Mouse (Mus musculus) cortical plate, adult 2 months (tissue): ENCODE results near the gene Cnnm3.

Experiments used
- CTCF ChIP-seq: fragments of 200-500 bp; IDR thresholded peaks from 2 replicates; pipeline ENCODE4 v1.5.1; 2011; ENCODE audit warnings: mild to moderate bottlenecking, control low read depth, low read length; ENCODE audit not compliant: insufficient read depth; ENCODE audit errors: extremely low read depth
- POLR2A ChIP-seq: fragments of 200-500 bp; IDR thresholded peaks from 2 replicates; pipeline ENCODE4 v1.6.1; 2011; ENCODE audit warnings: mild to moderate bottlenecking, low read length, control low read depth; ENCODE audit not compliant: insufficient read depth; ENCODE audit errors: extremely low read depth

DNA sequence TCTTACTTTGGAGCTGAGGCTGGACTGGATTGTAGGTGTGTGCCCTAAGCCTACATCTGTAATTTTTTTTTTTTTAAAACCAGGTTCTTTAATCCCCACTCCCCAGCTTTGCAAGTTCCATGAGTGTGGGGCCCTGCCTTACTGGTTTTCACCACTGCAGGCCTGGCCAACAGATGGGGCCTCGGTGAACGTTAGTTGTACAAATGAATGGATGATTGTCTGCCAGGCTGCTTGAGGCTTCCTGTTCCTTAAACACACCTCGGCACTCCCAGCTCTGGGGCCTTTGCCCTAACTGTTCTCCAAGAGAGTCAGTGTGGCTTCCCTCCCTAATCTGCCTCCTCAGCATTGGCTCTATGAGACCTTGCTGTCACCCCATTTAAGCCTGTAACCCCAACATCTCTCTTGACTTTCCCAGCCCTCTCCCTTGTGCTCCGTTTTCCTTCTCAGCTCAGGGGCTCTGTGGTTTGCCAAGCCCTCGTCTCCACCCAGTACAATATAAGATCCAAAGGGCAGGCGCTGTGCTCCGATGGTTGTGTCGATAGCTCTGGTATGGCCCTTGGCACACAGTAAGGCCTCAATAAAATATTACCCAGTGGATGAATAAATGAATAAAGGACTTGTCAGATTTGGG lies 36.1 kb upstream of the Cnnm3 start:
- TF ChIP-seq CTCF (no peak), POLR2A (no peak)
